Comparison of ENCODE assay signal across 23 mouse cellular contexts in genomic region chr15:52167811-52168210, GRCm38 (mm10).
DNase-seq lines count a peak whose midpoint lies in the region; ATAC-seq and TF ChIP-seq lines count a peak whose summit lies in the region.
"Had no signal": no experiment of that assay in that cellular context is flagged by ENCODE, and none has a peak within 500 bp of the region (broad histone marks: within the 10 kb centered on the region; RNA-seq: fewer than 3 reads in every experiment).

No protein-coding gene starts in this region.

- peaks cover 36% of the 10 kb centered on the region for H3K4me1 ChIP-seq in liver, embryonic 13.5 days (replicated peaks)
- H3K4me1 ChIP-seq in CH12.LX (ENCODE audit: control insufficient read depth in 1 of 2, insufficient read depth in 2 of 2) (peaks cover 0 to 14% of the 10 kb centered on the region in 2 experiments; a peak in 2 of 4 replicates), MEL (ENCODE audit: control insufficient read depth in 1 of 2, insufficient read depth in 2 of 2, low read length in 2 of 2) (peaks cover 18 to 19% of the 10 kb centered on the region in 2 experiments)
- H3K4me1 ChIP-seq in forebrain, embryonic 15.5 days = no peaks in the 10 kb centered on the region
- H3K4me1 ChIP-seq: embryonic facial prominence, embryonic 12.5 days; embryonic facial prominence, embryonic 15.5 days; heart, embryonic 10.5 days had no signal

- WGBS in liver, embryonic 13.5 days (ENCODE audit: insufficient replicate concordance) = 37% methylated on average over 5 of the region's 5 CpGs
- 90% methylated on average over 5 of the region's 5 CpGs for WGBS in forebrain, embryonic 15.5 days

- TF ChIP-seq CTCF in CH12.LX (conservative IDR thresholded peaks at IDR 0.05 in 1 of 2, IDR thresholded peaks at IDR 0.05 in 1 of 2; ENCODE audit: low read depth in 2 of 2, low read length in 2 of 2) = no peak
- no peak for TF ChIP-seq CTCF in MEL (IDR thresholded peaks at IDR 0.05 in 2 of 3, conservative IDR thresholded peaks at IDR 0.05 in 1 of 3; ENCODE audit: control insufficient read depth in 1 of 3, insufficient read depth in 1 of 3, low read depth in 2 of 3, low read length in 3 of 3, poor library complexity in 1 of 3, severe bottlenecking in 1 of 3)

- H3K9me3 ChIP-seq in liver, embryonic 13.5 days (replicated peaks) = no peaks in the 10 kb centered on the region
- no peaks in the 10 kb centered on the region for H3K9me3 ChIP-seq in CH12.LX (replicated peaks; ENCODE audit: low read length)
- H3K9me3 ChIP-seq in MEL (replicated peaks; ENCODE audit: insufficient read depth, low read length) = no peaks in the 10 kb centered on the region
- no peaks in the 10 kb centered on the region for H3K9me3 ChIP-seq in forebrain, embryonic 15.5 days
- H3K9me3 ChIP-seq: embryonic facial prominence, embryonic 12.5 days; embryonic facial prominence, embryonic 15.5 days; heart, embryonic 10.5 days; heart, embryonic 13.5 days had no signal

- TF ChIP-seq EP300 in CH12.LX (IDR thresholded peaks at IDR 0.05; ENCODE audit: low read length) (no peak), MEL (IDR thresholded peaks at IDR 0.05; ENCODE audit: low read depth in 1 of 2, low read length in 2 of 2) (peak in 1 of 2 experiments; percentile 52; a peak in 1 of 4 replicates)

- in situ Hi-C loops in CH12.LX (cut with MboI; ENCODE audit: low pct_ligation_motif_present, low pct_unique_long_range_greater_than_20kb, low sequenced_read_pairs) = loop anchor here (25.0 kb wide), 2 partner anchors 294 to 481 kb away; no protein-coding TSS in a partner anchor

- DNase-seq in liver, embryonic 13.5 days = no peak
- DNase-seq in liver = no peak
- DNase-seq in CH12.LX (ENCODE audit: extremely low read depth) = no peak
- peak; percentile 57 for DNase-seq in MEL (ENCODE audit: low read depth, low spot score)
- DNase-seq in heart, adult 9 months (ENCODE audit: low spot score in 2 of 2) = no peak
- DNase-seq: adrenal gland, adult 2 months; adrenal gland, postnatal 14 days; cerebellum, adult 11 months; cerebellum, adult 2 months; cerebellum, adult 9-11 months; gastrocnemius, postnatal 25 days; heart, adult 18-20 months; heart, postnatal 14 days; heart, postnatal 4 days had no signal

- dilution Hi-C loops in CH12.LX (cut with MboI; ENCODE audit: extremely low pct_ligation_motif_present, extremely low pct_unique_long_range_greater_than_20kb, low sequenced_read_pairs) = no loop called here

- TF ChIP-seq RAD21 in CH12.LX (IDR thresholded peaks at IDR 0.05; ENCODE audit: low read depth, low read length) (no peak), MEL (IDR thresholded peaks at IDR 0.05; ENCODE audit: low read depth, low read length) (no peak)

- H3K27ac ChIP-seq in liver, embryonic 13.5 days = peak overlapping the region; percentile 85; the same call in 1 of the 2 replicates
- H3K27ac ChIP-seq in CH12.LX (ENCODE audit: insufficient read depth, low read depth) (no peak overlapping the region), MEL (ENCODE audit: control insufficient read depth, low read depth, low read length) (no peak overlapping the region)
- no peak overlapping the region for H3K27ac ChIP-seq in forebrain, embryonic 15.5 days (replicated peaks)
- H3K27ac ChIP-seq: embryonic facial prominence, embryonic 12.5 days; embryonic facial prominence, embryonic 15.5 days; heart, embryonic 10.5 days; heart, embryonic 13.5 days; hindbrain, embryonic 14.5 days; hindbrain, postnatal 0 days had no signal

- no peaks in the 10 kb centered on the region for H3K36me3 ChIP-seq in liver, embryonic 13.5 days
- H3K36me3 ChIP-seq in CH12.LX (replicated peaks in 1 of 2; ENCODE audit: control insufficient read depth in 1 of 2, insufficient read depth in 1 of 2, low read length in 1 of 2) (no peaks in the 10 kb centered on the region), MEL (ENCODE audit: control insufficient read depth in 1 of 2, insufficient read depth in 2 of 2, low read length in 2 of 2) (peaks cover 0 to 25% of the 10 kb centered on the region in 2 experiments; a peak in 2 of 4 replicates)
- no peaks in the 10 kb centered on the region for H3K36me3 ChIP-seq in forebrain, embryonic 15.5 days
- H3K36me3 ChIP-seq: embryonic facial prominence, embryonic 12.5 days; embryonic facial prominence, embryonic 15.5 days; heart, embryonic 10.5 days; heart, embryonic 13.5 days had no signal

- H3K27me3 ChIP-seq in liver, embryonic 13.5 days = no peaks in the 10 kb centered on the region
- H3K27me3 ChIP-seq in CH12.LX (replicated peaks) (no peaks in the 10 kb centered on the region), MEL (ENCODE audit: control insufficient read depth in 1 of 2, insufficient read depth in 2 of 2, low read length in 2 of 2) (no peaks in the 10 kb centered on the region)
- H3K27me3 ChIP-seq in forebrain, embryonic 15.5 days = no peaks in the 10 kb centered on the region
- H3K27me3 ChIP-seq: embryonic facial prominence, embryonic 15.5 days; heart, embryonic 13.5 days had no signal

- H3K4me2 ChIP-seq in liver, embryonic 13.5 days = no peak overlapping the region
- peak overlapping the region; percentile 1; the same call in 1 of the 2 replicates for H3K4me2 ChIP-seq in CH12.LX (ENCODE audit: insufficient read depth, low read depth, poor library complexity, severe bottlenecking)
- no peak overlapping the region for H3K4me2 ChIP-seq in forebrain, embryonic 15.5 days (replicated peaks)
- H3K4me2 ChIP-seq: embryonic facial prominence, embryonic 12.5 days; embryonic facial prominence, embryonic 15.5 days; heart, embryonic 13.5 days; hindbrain, embryonic 14.5 days had no signal

- H3K4me3 ChIP-seq in liver, embryonic 13.5 days (replicated peaks) = no peak overlapping the region
- H3K4me3 ChIP-seq in CH12.LX (replicated peaks in 1 of 3; ENCODE audit: low read depth in 2 of 3, low read length in 2 of 3, poor library complexity in 1 of 3) = no peak overlapping the region
- H3K4me3 ChIP-seq in MEL (ENCODE audit: control insufficient read depth in 1 of 2, insufficient read depth in 1 of 2, low read depth in 2 of 2, low read length in 2 of 2) = peak overlapping the region in 1 of 2 experiments; percentile 50; a peak in 2 of 4 replicates
- H3K4me3 ChIP-seq in forebrain, embryonic 15.5 days = no peak overlapping the region
- H3K4me3 ChIP-seq: embryonic facial prominence, embryonic 12.5 days; embryonic facial prominence, embryonic 15.5 days; heart, embryonic 10.5 days; heart, embryonic 13.5 days had no signal

- H3K9ac ChIP-seq in liver, embryonic 13.5 days = no peak overlapping the region
- no peak overlapping the region for H3K9ac ChIP-seq in CH12.LX (ENCODE audit: insufficient read depth, low read depth)
- H3K9ac ChIP-seq in MEL (ENCODE audit: control insufficient read depth, low read depth, low read length, poor library complexity, severe bottlenecking) = peak overlapping the region; percentile 1; the same call in 1 of the 2 replicates
- no peak overlapping the region for H3K9ac ChIP-seq in forebrain, embryonic 15.5 days (replicated peaks)
- H3K9ac ChIP-seq: embryonic facial prominence, embryonic 12.5 days; embryonic facial prominence, embryonic 15.5 days; heart, embryonic 13.5 days; hindbrain, embryonic 14.5 days had no signal

- H3K79me2 ChIP-seq in CH12.LX (replicated peaks; ENCODE audit: control insufficient read depth, extremely low read depth, insufficient read depth, poor library complexity, severe bottlenecking) (no peaks in the 10 kb centered on the region), MEL (ENCODE audit: control insufficient read depth, insufficient read depth, low read length, poor library complexity) (no peaks in the 10 kb centered on the region)

- no peak for TF ChIP-seq POLR2A in CH12.LX (IDR thresholded peaks at IDR 0.05; ENCODE audit: low read depth, low read length)
- no peak for TF ChIP-seq POLR2A in MEL (IDR thresholded peaks at IDR 0.05; ENCODE audit: control insufficient read depth in 1 of 2, insufficient read depth in 1 of 2, low read depth in 1 of 2, low read length in 2 of 2, poor library complexity in 1 of 2)

- no peak for ATAC-seq in liver, embryonic 13.5 days (ENCODE audit: low read depth)
- ATAC-seq in forebrain, embryonic 15.5 days (replicated peaks) = no peak
- ATAC-seq: CD4-positive, CD25-positive, alpha-beta regulatory T cell, adult 4 months; forebrain, embryonic 14.5 days had no signal

TF ChIP-seq in CH12.LX, 34 proteins besides CTCF, POLR2A, EP300 and RAD21 (continues in another document):
- TF ChIP-seq CHD2 (IDR thresholded peaks at IDR 0.05; ENCODE audit: low read length) = no peak
- no peak for TF ChIP-seq IRF4 (IDR thresholded peaks at IDR 0.05; ENCODE audit: low read depth, low read length)
- no peak for TF ChIP-seq MYC (IDR thresholded peaks at IDR 0.05; ENCODE audit: low read depth, low read length)
- TF ChIP-seq GABPA (IDR thresholded peaks at IDR 0.05; ENCODE audit: insufficient replicate concordance, low read depth, low read length) = no peak
- no peak for TF ChIP-seq MXI1 (IDR thresholded peaks at IDR 0.05; ENCODE audit: low read depth, low read length)
- no peak for TF ChIP-seq MAFK (IDR thresholded peaks at IDR 0.05; ENCODE audit: insufficient replicate concordance, low read length)
- TF ChIP-seq TCF12 (IDR thresholded peaks at IDR 0.05; ENCODE audit: low read depth, low read length) = no peak
- TF ChIP-seq ZKSCAN1 (IDR thresholded peaks at IDR 0.05; ENCODE audit: borderline replicate concordance, low read depth, low read length) = no peak
- no peak for TF ChIP-seq USF2 (conservative IDR thresholded peaks at IDR 0.05; ENCODE audit: low read depth, low read length)
- no peak for TF ChIP-seq SIN3A (IDR thresholded peaks at IDR 0.05; ENCODE audit: low read length)
- no peak for TF ChIP-seq RCOR1 (conservative IDR thresholded peaks at IDR 0.05; ENCODE audit: low read depth, low read length)
- no peak for TF ChIP-seq NRF1 (IDR thresholded peaks at IDR 0.05; ENCODE audit: low read depth, low read length)

TF ChIP-seq in MEL, 35 proteins besides CTCF, POLR2A, EP300 and RAD21:
- TF ChIP-seq BHLHE40 (IDR thresholded peaks at IDR 0.05; ENCODE audit: borderline replicate concordance, low read depth, low read length) (0 out of 2 replicates have a peak, but pooled peaks have one; percentile 12), TCF12 (IDR thresholded peaks at IDR 0.05; ENCODE audit: low read depth, low read length) (0 out of 2 replicates have a peak, but pooled peaks have one; percentile 25), SMC3 (IDR thresholded peaks at IDR 0.05; ENCODE audit: low read depth, low read length) (0 out of 2 replicates have a peak, but pooled peaks have one; percentile 1), RCOR1 (IDR thresholded peaks at IDR 0.05; ENCODE audit: low read depth, low read length) (peak; percentile 64; the same call in 1 of the 2 replicates), ZMIZ1 (IDR thresholded peaks at IDR 0.05; ENCODE audit: low read depth, low read length) (no peak), USF2 (IDR thresholded peaks at IDR 0.05; ENCODE audit: borderline replicate concordance in 1 of 2, insufficient read depth in 1 of 2, low read depth in 1 of 2, low read length in 2 of 2) (no peak)
TF ChIP-seq in MEL: peak in this region for 4.
